Mouse (Mus musculus) G1E (cell line): ENCODE data around the gene Kcnma1.

Experiments used
- CTCF ChIP-seq: IDR thresholded peaks from 2 replicates; pipeline ENCODE4 v1.5.1; 2012; ENCODE audit warnings: low read depth, low read length, inconsistent platforms, mixed read lengths
- GATA1 ChIP-seq: IDR thresholded peaks from 2 replicates; pipeline ENCODE4 v1.6.1; 2012; ENCODE audit warnings: borderline replicate concordance, low read length, inconsistent platforms, mixed read lengths
- GATA2 ChIP-seq: IDR thresholded peaks from 2 replicates; pipeline ENCODE4 v1.6.1; 2012; ENCODE audit warnings: low read depth, low read length, inconsistent platforms, borderline replicate concordance
- POLR2AphosphoS5 ChIP-seq: IDR thresholded peaks from 2 replicates; pipeline ENCODE4 v1.6.1; 2012; ENCODE audit warnings: low read depth, low read length, inconsistent platforms; ENCODE audit not compliant: insufficient replicate concordance
- TAL1 ChIP-seq: conservative IDR thresholded peaks from 2 replicates; pipeline ENCODE4 v1.6.1; 2012; ENCODE audit warnings: low read depth, low read length, inconsistent platforms, mixed read lengths

DNA sequence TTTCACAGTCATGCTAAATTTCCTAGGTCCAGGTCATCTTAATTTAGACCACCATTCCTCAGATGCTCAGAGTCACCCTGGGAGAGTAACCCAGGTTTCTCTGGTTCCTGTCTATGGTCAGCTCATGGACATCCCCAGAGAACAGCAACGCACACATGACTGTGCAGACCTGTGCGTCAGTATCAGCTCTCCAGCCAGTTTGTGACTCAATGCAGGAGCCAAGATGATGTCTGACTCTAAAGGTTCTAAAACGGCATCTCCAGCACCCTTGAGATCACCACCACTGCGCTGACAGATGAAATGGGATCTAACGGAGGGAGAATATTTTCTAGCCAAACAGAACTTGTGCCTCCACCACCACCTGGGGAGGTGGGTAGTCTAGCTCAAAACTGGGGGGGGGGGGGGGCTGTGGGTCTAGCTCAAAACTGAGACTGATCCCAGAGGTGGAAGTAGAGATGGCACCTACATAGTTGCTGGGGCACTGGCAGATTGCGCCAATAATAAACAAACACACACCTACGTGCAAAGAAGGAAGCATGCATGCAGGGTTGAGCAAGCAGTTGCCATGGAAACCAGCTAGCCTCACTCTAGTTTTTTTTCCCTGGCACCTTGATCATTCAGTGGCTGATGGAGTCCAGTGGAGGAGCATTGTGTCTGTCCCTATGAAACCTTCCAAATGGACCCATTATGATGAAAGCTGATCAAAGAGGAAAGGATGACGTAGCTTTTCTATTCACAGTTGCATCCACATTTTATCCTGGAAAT lies 231.3 kb downstream of the Kcnma1 start:
- no peak for TF ChIP-seq TAL1
- no peak for TF ChIP-seq CTCF
- TF ChIP-seq GATA1: no peak
- TF ChIP-seq POLR2AphosphoS5: no peak
- TF ChIP-seq GATA2: no peak
